Mouse (Mus musculus) liver, embryonic 11.5 days (tissue): Measurements from ENCODE around the gene Gm37240. TPM values are rescaled to one million over a fixed set of nuclear protein-coding genes. Genes with fewer than 3 reads are reported as not detected.

Experiments
- ATAC-seq: fragments of 200-750 bp; cut with Nextera tagmentation; replicated peaks from 2 replicates; pipeline ENCODE4 v1.8.0; 2017; ENCODE audit warnings: moderate number of reproducible peaks, mild to moderate bottlenecking, moderate TSS enrichment, moderate library complexity; ENCODE audit not compliant: low FRiP score
- DNase-seq: peaks from one replicate; pipeline ENCODE4 v3.0.0-alpha.2; 2017; ENCODE audit warnings: low spot score
- H3K27ac ChIP-seq: fragments of 300-500 bp; sonication (generic); 2 replicates; pipeline ENCODE4 v1.5.1; 2014; ENCODE audit warnings: mild to moderate bottlenecking, low read depth, low read length, control low read depth
- H3K27me3 ChIP-seq: fragments of 300-500 bp; sonication (generic); replicated peaks from 2 replicates; pipeline ENCODE4 v1.6.1; 2014; ENCODE audit warnings: low read length, mixed read lengths; ENCODE audit not compliant: control insufficient read depth, insufficient read depth
- H3K36me3 ChIP-seq: fragments of 300-500 bp; sonication (generic); 2 replicates; pipeline ENCODE4 v1.6.1; 2014; ENCODE audit warnings: mild to moderate bottlenecking, low read length, moderate library complexity, mixed read lengths; ENCODE audit not compliant: control insufficient read depth, insufficient read depth
- H3K4me1 ChIP-seq: fragments of 300-500 bp; sonication (generic); replicated peaks from 2 replicates; pipeline ENCODE4 v1.6.1; 2014; ENCODE audit warnings: low read length, mixed read lengths; ENCODE audit not compliant: control insufficient read depth, insufficient read depth
- H3K4me2 ChIP-seq: fragments of 300-500 bp; sonication (generic); 2 replicates; pipeline ENCODE4 v1.6.1; 2014; ENCODE audit warnings: mild to moderate bottlenecking, control low read depth, moderate library complexity
- H3K4me3 ChIP-seq: fragments of 300-500 bp; sonication (generic); 2 replicates; pipeline ENCODE4 v1.5.1; 2014; ENCODE audit warnings: low read depth, low read length, control low read depth
- H3K9ac ChIP-seq: fragments of 300-500 bp; sonication (generic); 2 replicates; pipeline ENCODE4 v1.6.1; 2014; ENCODE audit warnings: low read depth, low read length, control low read depth
- H3K9me3 ChIP-seq: fragments of 300-500 bp; sonication (generic); 2 replicates; pipeline ENCODE4 v1.6.1; 2016; ENCODE audit warnings: low read length, inconsistent platforms, mixed read lengths; ENCODE audit not compliant: control insufficient read depth
- WGBS: fragments of 180-500 bp; shearing (Covaris S2); extraction: QIAGEN DNeasy Blood & Tissue Kit; methylation state at CpG from one replicate; pipeline ENCODE4 v1.1.7; 2014; 5-methylcytosine and 5-hydroxymethylcytosine counted together
- polyA plus RNA-seq: library from polyadenylated mRNA; unstranded; fragments of >200 nt; fragmentation: Nextera tagmentation; extraction: Ambion mirVana; gene quantifications from 2 replicates; pipeline ENCODE4 v1.2.1, GENCODE M21; 2014

Gene Gm37240
- polyA plus RNA-seq, 1 experiment from 2014 or later = 1.6 TPM

GRCm38 (mm10) chr3:84775577-84775976 is 1111.7 kb downstream of the Gm37240 start:
- Histone ChIP-seq H3K27me3 (no peaks in the 10 kb centered on the region), H3K27ac (no peak overlapping the region), H3K4me1 (peaks cover 12% of the 10 kb centered on the region), H3K4me2 (no peak overlapping the region), H3K4me3 (no peak overlapping the region), H3K36me3 (no peaks in the 10 kb centered on the region), H3K9ac (no peak overlapping the region), H3K9me3 (no peaks in the 10 kb centered on the region)
- DNase-seq (no peak), ATAC-seq (no peak)
- 81% methylated on average over 4 of the region's 4 CpGs for WGBS

- Histone ChIP-seq H3K9me3 (no peaks in the 10 kb centered on the region), H3K36me3 (no peaks in the 10 kb centered on the region), H3K4me2 (no peak overlapping the region), H3K27ac (no peak overlapping the region), H3K9ac (no peak overlapping the region), H3K27me3 (no peaks in the 10 kb centered on the region), H3K4me3 (no peak overlapping the region), H3K4me1 (peaks cover 12% of the 10 kb centered on the region)
- WGBS = 83% methylated on average over 6 of the region's 6 CpGs
- ATAC-seq (no peak), DNase-seq (no peak)
Measured at GRCm38 (mm10) chr3:84775067-84775423, 1112.3 kb downstream of the Gm37240 start.

DNA sequence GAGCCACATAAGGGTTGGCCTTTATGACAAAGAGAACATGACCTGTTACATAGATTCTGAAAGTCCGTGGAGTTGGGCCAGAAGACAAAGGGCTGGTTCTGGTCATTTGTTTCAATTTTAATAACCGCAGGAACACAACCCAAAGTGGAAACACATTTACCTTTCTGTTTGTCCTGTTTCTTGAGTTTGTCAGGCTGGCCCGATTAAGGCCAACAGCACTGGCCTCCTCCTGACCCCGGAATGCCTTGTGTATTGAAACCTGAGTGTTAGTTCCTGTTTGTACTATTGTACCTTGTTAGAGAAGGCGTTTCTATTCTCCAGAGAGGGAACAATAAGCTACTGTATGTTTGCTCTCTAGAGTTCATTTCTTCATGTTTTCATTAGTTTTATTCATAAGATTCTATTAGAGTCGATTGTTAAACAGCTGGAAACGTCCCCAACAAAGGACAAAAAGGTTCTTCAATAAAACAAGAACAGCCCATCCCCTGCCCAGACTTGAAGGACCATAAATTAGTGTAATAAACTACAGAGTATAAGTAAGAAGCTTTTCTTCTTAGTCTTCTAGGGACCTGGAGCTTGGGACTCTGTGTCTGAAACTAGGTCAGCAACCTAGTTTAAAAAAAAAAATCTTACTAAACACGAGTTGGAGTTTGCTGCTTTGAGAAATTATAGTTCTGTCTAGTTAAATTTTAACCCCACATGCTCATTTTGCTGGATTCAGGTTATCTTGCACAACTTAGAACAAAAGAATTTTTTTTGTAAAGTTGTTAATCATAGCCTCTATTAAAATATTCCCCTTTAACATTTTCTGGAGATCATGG is 1112.9 kb downstream of the Gm37240 start:
- H3K9ac ChIP-seq = no peak overlapping the region
- DNase-seq (no peak), ATAC-seq (no peak)
- H3K9me3 ChIP-seq = no peaks in the 10 kb centered on the region
- H3K4me1 ChIP-seq = peaks cover 12% of the 10 kb centered on the region
- no peak overlapping the region for H3K27ac ChIP-seq
- no peaks in the 10 kb centered on the region for H3K36me3 ChIP-seq
- H3K27me3 ChIP-seq = no peaks in the 10 kb centered on the region
- WGBS = 72% methylated on average over 8 of the region's 8 CpGs
- H3K4me3 ChIP-seq = no peak overlapping the region
- H3K4me2 ChIP-seq = no peak overlapping the region

- Histone ChIP-seq H3K27me3 (no peaks in the 10 kb centered on the region), H3K4me2 (peak overlapping the region; percentile 2; the same call in 1 of the 2 replicates), H3K4me3 (no peak overlapping the region), H3K27ac (peak overlapping the region; percentile 46; the same call in 1 of the 2 replicates), H3K36me3 (no peaks in the 10 kb centered on the region), H3K9me3 (no peaks in the 10 kb centered on the region), H3K9ac (no peak overlapping the region), H3K4me1 (peaks cover 12% of the 10 kb centered on the region)
- DNase-seq (peak; percentile 40), ATAC-seq (peak; percentile 100)
- WGBS = 14% methylated on average over 2 of the region's 2 CpGs
Measured at GRCm38 (mm10) chr3:84771980-84772379, 1115.3 kb downstream of the Gm37240 start.

DNA sequence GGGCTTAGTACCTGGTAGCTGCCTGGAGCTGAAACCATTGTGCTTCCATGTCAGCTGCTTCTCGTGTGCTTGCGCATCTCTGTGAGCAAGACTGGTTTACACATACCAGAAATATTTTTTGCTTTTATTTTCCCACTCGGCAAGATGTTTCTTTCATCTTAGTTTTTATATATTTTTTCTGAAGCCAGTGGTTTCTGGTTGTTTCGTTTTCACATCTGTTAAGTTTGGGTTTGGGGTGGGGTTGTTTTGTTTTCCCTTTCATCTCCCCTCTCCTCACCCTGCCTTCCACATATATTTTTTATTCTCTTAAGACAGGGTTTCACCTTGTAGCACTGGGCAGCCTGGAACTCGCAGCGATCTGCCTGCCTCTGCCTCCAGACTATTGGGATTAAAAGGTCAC is 1116.8 kb downstream of the Gm37240 start:
- H3K9me3 ChIP-seq = no peaks in the 10 kb centered on the region
- ATAC-seq (no peak), DNase-seq (no peak)
- no peak overlapping the region for H3K4me3 ChIP-seq
- WGBS = 90% methylated on average over 6 of the region's 6 CpGs
- no peak overlapping the region for H3K27ac ChIP-seq
- no peak overlapping the region for H3K4me2 ChIP-seq
- peaks cover 12% of the 10 kb centered on the region for H3K4me1 ChIP-seq
- no peaks in the 10 kb centered on the region for H3K27me3 ChIP-seq
- no peaks in the 10 kb centered on the region for H3K36me3 ChIP-seq
- H3K9ac ChIP-seq = no peak overlapping the region

DNA sequence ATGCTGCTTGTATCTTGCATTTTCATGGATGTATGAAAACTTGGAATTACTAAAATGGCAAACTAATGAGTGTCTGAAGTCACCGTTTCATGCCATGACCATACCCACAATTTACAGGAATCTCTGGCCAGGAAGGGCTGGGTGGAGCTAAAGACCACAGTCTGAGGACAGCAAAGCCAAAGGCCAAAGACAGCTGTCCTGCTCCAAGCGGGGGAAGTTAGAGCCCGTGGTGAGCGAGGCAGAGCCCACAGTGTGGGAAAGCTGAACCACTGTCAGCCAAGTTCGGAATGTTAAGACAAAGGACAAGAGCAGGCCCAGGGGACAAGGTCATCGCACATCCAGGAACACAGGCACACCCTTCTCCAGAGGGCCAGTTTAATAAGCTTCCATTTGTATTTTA is 1117.9 kb downstream of the Gm37240 start:
- Histone ChIP-seq H3K36me3 (no peaks in the 10 kb centered on the region), H3K9ac (no peak overlapping the region), H3K4me2 (no peak overlapping the region), H3K27ac (no peak overlapping the region), H3K4me3 (no peak overlapping the region), H3K9me3 (no peaks in the 10 kb centered on the region), H3K27me3 (no peaks in the 10 kb centered on the region), H3K4me1 (peaks cover 12% of the 10 kb centered on the region)
- WGBS = 58% methylated on average over 6 of the region's 6 CpGs
- DNase-seq = no peak
- no peak for ATAC-seq

DNA sequence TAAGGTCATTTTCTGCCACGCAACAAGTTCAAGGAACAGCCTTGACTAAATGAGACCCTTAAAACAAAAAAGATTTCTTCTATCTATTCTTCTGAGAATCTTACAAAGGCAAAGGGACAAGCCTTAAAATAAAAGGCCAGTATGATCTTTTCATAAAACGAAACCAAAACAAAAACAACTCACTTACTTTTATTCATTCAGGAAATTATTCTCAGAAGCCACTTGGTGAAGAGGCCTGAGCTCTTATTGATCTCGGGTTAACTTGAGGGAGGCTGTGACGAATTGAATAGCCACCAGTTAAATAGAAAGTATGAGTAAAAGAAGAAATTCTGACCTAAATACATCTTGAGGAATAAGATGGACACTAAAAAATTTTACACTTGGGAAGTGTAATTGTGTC is 1118.4 kb downstream of the Gm37240 start:
- no peak overlapping the region for H3K4me3 ChIP-seq
- DNase-seq (no peak), ATAC-seq (no peak)
- no peak overlapping the region for H3K4me2 ChIP-seq
- no peak overlapping the region for H3K9ac ChIP-seq
- peaks cover 12% of the 10 kb centered on the region for H3K4me1 ChIP-seq
- 83% methylated on average over 4 of the region's 4 CpGs for WGBS
- no peaks in the 10 kb centered on the region for H3K27me3 ChIP-seq
- no peaks in the 10 kb centered on the region for H3K36me3 ChIP-seq
- no peaks in the 10 kb centered on the region for H3K9me3 ChIP-seq
- H3K27ac ChIP-seq = no peak overlapping the region

- Histone ChIP-seq H3K4me3 (no peak overlapping the region), H3K36me3 (no peaks in the 10 kb centered on the region), H3K4me2 (no peak overlapping the region), H3K9ac (no peak overlapping the region), H3K27me3 (no peaks in the 10 kb centered on the region), H3K9me3 (no peaks in the 10 kb centered on the region), H3K4me1 (no peaks in the 10 kb centered on the region), H3K27ac (no peak overlapping the region)
- ATAC-seq (no peak), DNase-seq (no peak)
- 86% methylated on average over 2 of the region's 2 CpGs for WGBS
Measured at GRCm38 (mm10) chr3:84753816-84754215, 1133.5 kb downstream of the Gm37240 start.

- 23% methylated on average over 5 of the region's 5 CpGs for WGBS
- Histone ChIP-seq H3K4me2 (no peak overlapping the region), H3K36me3 (no peaks in the 10 kb centered on the region), H3K4me1 (no peaks in the 10 kb centered on the region), H3K4me3 (no peak overlapping the region), H3K9ac (no peak overlapping the region), H3K27ac (no peak overlapping the region), H3K9me3 (no peaks in the 10 kb centered on the region), H3K27me3 (peaks cover 13% of the 10 kb centered on the region)
- no peak for ATAC-seq
- no peak for DNase-seq
Measured at GRCm38 (mm10) chr3:84749222-84749621, 1138.1 kb downstream of the Gm37240 start.
